Mouse (Mus musculus): ENCODE measurements around the gene Dpp4. TPM values are rescaled to one million over a fixed set of nuclear protein-coding genes. Genes with fewer than 3 reads are reported as not detected.

Dpp4 gene
- polyA plus RNA-seq (2012; ENCODE audit: insufficient read depth, insufficient read length, missing spikeins) = 0.34 and 0.60 TPM in 2 replicates

DNA sequence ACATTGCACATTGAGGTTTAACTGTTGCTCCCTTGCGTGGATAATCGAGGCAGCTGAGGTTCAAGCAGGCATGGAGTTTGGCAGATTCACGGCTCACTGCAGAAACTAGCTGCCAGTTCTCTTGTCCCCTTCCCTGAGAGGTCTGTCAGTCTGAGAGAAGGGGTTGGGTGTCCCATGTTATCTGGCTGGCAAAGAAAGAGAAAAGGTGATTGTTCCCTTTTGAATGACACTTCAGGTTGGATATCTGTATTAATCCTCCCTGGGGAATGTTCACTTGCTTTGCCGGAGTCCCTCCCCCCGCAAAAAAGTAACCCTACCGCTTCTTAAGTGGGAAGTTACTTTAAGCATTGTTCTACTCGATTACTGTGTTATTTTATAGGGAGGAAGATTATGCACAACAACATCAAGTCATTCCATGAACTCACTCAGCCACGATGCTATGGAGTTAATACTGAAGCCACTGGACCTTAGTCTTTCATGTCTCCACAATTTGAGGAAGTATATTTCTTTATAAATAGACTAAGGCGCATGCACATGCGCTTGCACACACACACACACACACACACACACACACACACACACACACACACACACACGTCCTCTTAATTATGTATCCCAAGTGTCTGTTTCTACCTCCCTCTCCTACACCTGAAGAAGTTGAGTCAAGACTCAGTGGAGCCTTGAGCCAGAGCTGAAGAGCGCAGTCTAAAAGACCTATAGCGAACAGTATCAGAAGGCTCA, at the start of gene Dpp4:
Gene Dpp4, minus strand, starts transcription at position 151 of the 741 bp plus-strand sequence.
- no peaks in the 10 kb centered on the region for H3K4me1 ChIP-seq (ENCODE audit: control insufficient read depth, insufficient read depth, low read length)
- TF ChIP-seq CTCF (IDR thresholded peaks at IDR 0.05; ENCODE audit: low read depth, low read length) = no peak
- H3K4me3 ChIP-seq (ENCODE audit: insufficient read depth, low read length) = peak within 1 kb of the TSS; percentile 13
- H3K27ac ChIP-seq (ENCODE audit: insufficient read depth, low read depth, low read length) = no peak within 1 kb of the TSS

DNA sequence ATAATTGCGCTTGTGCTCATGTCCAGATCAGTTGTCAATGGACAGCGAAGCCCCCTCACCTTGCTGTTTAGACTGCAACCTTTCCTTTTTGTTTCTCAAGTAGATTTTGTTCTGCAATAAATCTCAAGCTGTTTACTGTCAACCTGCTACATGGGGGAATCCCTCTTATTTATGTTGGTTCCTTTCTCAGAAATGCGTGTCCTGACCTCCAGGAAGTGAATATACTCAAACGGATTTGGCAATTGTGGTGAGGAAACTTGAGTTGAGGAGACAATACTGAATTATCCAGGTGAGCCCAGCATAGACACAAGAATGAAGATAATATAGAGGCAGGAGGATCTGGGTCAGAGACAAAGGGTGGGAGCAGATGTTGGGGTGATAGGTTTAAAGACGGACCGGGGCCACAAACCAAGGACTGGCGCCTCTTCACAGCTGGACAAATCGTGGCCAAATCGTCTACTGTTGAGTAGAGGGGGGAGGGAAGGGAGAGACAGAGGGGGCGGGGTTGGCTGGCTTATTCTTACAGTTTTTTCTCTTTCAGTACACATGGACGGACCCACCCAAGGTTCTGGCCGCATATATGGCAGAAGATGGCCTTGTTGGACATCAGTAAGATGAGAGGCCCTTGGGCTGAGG, 48.9 kb upstream of the Dpp4 start:
- no peak overlapping the region for H3K4me3 ChIP-seq (ENCODE audit: insufficient read depth, low read length)
- no peak for TF ChIP-seq POLR2A (IDR thresholded peaks at IDR 0.05; ENCODE audit: borderline replicate concordance, low read depth, low read length)
- no peak for TF ChIP-seq CTCF (IDR thresholded peaks at IDR 0.05; ENCODE audit: low read depth, low read length)

DNA sequence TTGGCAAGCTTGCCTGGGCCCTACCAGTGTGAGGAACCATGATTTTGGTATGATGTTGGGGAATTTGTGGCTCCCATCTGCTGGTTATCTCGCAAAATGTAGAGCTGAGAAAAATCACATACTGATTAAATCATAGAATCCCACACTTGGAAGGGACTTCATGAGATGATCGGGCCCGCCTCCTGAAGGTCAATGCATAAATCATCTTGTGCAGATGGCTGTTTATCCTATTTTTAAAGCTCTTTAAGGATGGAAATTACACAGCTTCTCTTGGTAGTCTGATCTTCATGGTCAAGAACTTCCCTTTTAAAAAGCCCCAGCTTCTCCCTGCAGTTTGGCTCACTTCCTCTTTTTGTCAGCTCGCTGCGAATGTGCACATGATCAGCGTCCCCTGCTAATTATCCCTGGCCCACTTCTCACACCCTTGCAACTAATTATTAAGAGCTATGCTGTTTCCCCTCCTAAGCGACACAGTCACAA, 48.2 kb upstream of the Dpp4 start:
- peaks cover 15% of the 10 kb centered on the region for H3K4me1 ChIP-seq (ENCODE audit: control insufficient read depth, insufficient read depth, low read length)
- no peak overlapping the region for H3K4me3 ChIP-seq (ENCODE audit: insufficient read depth, low read length)
- TF ChIP-seq POLR2A (IDR thresholded peaks at IDR 0.05; ENCODE audit: borderline replicate concordance, low read depth, low read length) (no peak), CTCF (IDR thresholded peaks at IDR 0.05; ENCODE audit: low read depth, low read length) (no peak)
- H3K27ac ChIP-seq (ENCODE audit: insufficient read depth, low read depth, low read length) = peak overlapping the region; percentile 59

More for the DNA sequence above, 48.9 kb upstream of the Dpp4 start:
- peaks cover 15% of the 10 kb centered on the region for H3K4me1 ChIP-seq (ENCODE audit: control insufficient read depth, insufficient read depth, low read length)
- H3K27ac ChIP-seq (ENCODE audit: insufficient read depth, low read depth, low read length) = peak overlapping the region; percentile 36

DNA sequence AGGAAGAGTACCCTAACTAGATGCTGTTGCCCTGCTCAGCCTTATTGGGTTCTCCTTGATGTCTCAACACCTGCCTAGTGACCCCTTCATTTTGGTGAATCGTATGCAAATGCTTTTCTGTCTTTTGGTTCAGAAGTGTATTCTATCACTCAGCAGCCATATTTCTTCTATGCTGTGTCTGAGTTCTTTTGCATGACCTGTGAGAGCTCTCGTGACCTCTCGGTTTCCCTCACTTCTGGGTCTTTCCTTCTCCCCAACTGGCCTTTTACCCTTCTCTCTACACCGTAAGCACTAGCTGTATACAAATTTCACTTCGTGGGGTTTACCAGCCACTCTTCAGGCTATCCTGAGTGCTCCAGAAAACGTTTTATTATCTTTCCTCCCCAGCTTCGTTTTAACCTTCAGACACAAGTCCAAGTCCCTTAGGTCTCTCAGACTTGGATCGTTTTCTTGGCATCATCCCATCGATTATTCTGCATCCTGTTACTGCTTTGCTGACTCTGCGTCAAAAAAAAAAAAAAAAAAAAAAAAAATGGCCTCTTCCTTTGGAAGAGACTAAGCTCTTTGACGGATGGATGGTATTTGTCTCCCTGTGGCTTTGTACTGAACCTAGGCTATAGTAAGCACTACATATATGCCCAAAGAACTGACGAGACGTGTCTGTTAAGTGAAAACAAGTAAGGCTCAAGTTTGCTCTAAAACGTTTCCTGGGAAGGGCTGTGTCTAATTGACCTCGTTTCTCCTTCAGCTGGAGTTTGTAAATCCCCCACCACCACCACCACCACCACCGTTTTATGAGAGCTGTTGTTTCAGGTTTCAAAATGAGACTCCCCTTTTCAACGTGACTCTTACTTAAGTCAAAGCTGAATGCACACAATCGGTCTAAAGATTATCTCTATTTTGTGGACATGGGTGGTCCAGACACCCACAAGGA, 47.5 kb upstream of the Dpp4 start:
- Histone ChIP-seq H3K27ac (ENCODE audit: insufficient read depth, low read depth, low read length) (peak overlapping the region; percentile 59), H3K4me1 (ENCODE audit: control insufficient read depth, insufficient read depth, low read length) (peaks cover 15% of the 10 kb centered on the region), H3K4me3 (ENCODE audit: insufficient read depth, low read length) (no peak overlapping the region)
- no peak for TF ChIP-seq POLR2A (IDR thresholded peaks at IDR 0.05; ENCODE audit: borderline replicate concordance, low read depth, low read length)
- no peak for TF ChIP-seq CTCF (IDR thresholded peaks at IDR 0.05; ENCODE audit: low read depth, low read length)

DNA sequence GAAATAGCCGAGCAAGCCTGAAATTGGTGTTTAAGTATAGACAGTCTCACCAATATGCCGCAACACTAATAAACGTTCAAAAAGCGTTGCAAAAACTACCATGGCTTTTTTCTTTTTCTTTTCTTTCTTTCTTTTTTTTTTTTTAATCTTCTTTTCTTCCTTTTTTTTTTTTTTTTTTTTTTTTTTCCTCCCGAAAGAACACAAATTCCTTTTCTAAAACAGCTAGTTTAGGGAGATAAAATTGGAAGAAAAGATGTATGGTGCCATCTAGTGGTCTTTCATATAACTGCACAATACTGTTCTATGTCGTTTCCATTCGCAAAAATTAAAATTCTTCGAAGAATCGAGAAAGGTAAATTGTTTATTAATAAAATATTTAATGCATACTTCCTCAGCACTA, 46.0 kb upstream of the Dpp4 start:
- no peak for TF ChIP-seq POLR2A (IDR thresholded peaks at IDR 0.05; ENCODE audit: borderline replicate concordance, low read depth, low read length)
- no peak for TF ChIP-seq CTCF (IDR thresholded peaks at IDR 0.05; ENCODE audit: low read depth, low read length)
- no peak overlapping the region for H3K4me3 ChIP-seq (ENCODE audit: insufficient read depth, low read length)
- peaks cover 15% of the 10 kb centered on the region for H3K4me1 ChIP-seq (ENCODE audit: control insufficient read depth, insufficient read depth, low read length)
- H3K27ac ChIP-seq (ENCODE audit: insufficient read depth, low read depth, low read length) = no peak overlapping the region

DNA sequence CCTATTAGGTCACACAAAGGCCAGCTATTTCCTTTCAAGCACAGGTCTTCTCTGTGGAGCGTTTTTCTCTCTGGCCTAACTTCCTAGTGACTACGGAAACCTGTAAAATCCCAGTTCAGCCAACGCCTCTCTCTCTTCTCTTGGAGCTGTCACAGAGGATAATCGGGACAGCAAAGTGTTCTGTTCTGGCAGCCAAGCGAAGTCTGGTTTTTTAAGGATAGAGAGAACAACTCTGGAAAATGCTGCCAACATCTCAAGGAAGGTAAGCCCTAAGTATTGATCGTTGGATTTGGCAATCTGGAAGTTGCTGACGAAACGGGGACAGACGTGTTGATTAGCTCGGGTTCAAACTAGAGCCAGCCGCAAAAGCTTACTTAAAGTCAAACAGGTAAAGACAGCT, 43.0 kb upstream of the Dpp4 start:
- no peak for TF ChIP-seq CTCF (IDR thresholded peaks at IDR 0.05; ENCODE audit: low read depth, low read length)
- TF ChIP-seq POLR2A (IDR thresholded peaks at IDR 0.05; ENCODE audit: borderline replicate concordance, low read depth, low read length) = no peak
- Histone ChIP-seq H3K4me1 (ENCODE audit: control insufficient read depth, insufficient read depth, low read length) (peaks cover 8% of the 10 kb centered on the region), H3K4me3 (ENCODE audit: insufficient read depth, low read length) (no peak overlapping the region), H3K27ac (ENCODE audit: insufficient read depth, low read depth, low read length) (no peak overlapping the region)

DNA sequence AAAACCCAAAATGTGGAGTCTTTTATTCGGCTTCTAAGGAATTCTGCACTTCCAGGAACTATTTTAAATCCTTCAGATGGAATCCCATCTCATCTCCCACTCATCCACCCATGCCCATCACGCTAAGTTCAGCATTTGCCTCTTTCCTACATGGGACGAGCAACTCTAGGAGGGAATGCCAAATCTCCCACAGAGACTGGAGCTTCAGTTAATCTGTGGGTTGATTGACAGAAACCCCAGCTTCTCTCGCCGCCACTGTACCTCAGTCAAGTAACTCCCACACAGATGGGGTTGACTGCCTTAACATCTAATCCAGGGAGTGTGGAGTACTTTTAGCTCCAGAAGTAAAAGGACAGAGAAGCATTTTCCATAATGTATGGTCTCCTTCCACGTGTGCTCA, 42.0 kb upstream of the Dpp4 start:
- no peak for TF ChIP-seq POLR2A (IDR thresholded peaks at IDR 0.05; ENCODE audit: borderline replicate concordance, low read depth, low read length)
- TF ChIP-seq CTCF (IDR thresholded peaks at IDR 0.05; ENCODE audit: low read depth, low read length) = no peak
- Histone ChIP-seq H3K27ac (ENCODE audit: insufficient read depth, low read depth, low read length) (no peak overlapping the region), H3K4me1 (ENCODE audit: control insufficient read depth, insufficient read depth, low read length) (no peaks in the 10 kb centered on the region), H3K4me3 (ENCODE audit: insufficient read depth, low read length) (no peak overlapping the region)

DNA sequence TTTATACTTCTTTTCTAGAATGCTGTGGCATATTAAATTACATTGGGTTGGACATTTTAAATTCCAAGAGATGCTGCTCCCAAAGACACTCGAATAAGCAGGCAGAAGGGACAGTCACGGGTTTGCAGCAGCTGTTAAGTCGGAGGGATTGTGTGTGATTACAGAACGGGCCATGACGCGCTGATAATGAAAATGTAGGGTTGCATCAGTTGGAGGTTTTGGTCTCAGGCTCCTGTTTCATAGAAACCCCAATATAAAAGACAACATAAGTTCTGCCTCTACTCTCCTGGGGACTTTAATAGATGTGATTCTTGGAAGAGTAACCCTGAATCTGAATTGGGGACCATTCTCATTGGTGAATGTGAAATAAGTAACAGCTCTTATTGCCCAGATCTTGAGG, 38.3 kb upstream of the Dpp4 start:
- no peak for TF ChIP-seq CTCF (IDR thresholded peaks at IDR 0.05; ENCODE audit: low read depth, low read length)
- TF ChIP-seq POLR2A (IDR thresholded peaks at IDR 0.05; ENCODE audit: borderline replicate concordance, low read depth, low read length) = no peak

DNA sequence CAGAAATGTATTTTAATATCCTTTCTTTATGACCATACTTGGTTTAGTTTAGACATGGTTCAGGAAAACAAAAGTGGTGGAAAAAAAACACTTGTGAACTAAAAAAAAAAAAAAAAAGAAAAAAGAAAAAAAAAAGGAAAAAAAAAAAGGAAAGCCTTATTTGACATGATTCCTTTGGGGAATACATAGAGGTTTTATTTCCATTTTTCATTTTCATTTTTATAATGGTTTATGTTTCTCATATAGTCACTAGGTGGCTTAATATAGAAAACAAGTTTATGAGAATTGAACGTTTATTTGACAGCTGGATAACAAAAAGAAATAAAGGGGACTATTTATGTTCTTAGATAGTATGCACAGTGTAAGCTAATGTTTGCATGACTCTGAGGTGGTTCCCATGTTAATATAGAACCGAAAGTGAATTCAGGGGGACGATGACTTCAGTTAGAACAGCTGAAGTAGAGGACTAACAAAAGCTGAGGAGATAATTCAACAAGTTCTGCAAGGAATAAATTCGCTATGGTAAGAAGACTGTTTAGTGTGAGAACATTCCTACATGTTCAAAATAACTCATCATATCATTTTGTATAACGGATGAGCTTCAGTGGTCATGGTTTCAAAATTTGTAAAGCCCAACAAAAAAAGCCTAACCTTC, 37.8 kb upstream of the Dpp4 start:
- TF ChIP-seq POLR2A (IDR thresholded peaks at IDR 0.05; ENCODE audit: borderline replicate concordance, low read depth, low read length) = no peak
- H3K4me3 ChIP-seq (ENCODE audit: insufficient read depth, low read length) = no peak overlapping the region
- no peaks in the 10 kb centered on the region for H3K4me1 ChIP-seq (ENCODE audit: control insufficient read depth, insufficient read depth, low read length)
- H3K27ac ChIP-seq (ENCODE audit: insufficient read depth, low read depth, low read length) = no peak overlapping the region

More for the DNA sequence above, 38.3 kb upstream of the Dpp4 start:
- H3K4me3 ChIP-seq (ENCODE audit: insufficient read depth, low read length) = no peak overlapping the region
- no peak overlapping the region for H3K27ac ChIP-seq (ENCODE audit: insufficient read depth, low read depth, low read length)
- no peaks in the 10 kb centered on the region for H3K4me1 ChIP-seq (ENCODE audit: control insufficient read depth, insufficient read depth, low read length)

Data from bone marrow macrophage, adult 2 months (primary cell).